Mouse (Mus musculus) thymus, adult 2 months (tissue): ENCODE measurements around the gene Stoml3.

Source experiments
- CTCF ChIP-seq: fragments of 200-500 bp; IDR thresholded peaks from 2 replicates; pipeline ENCODE4 v1.5.1; 2012; ENCODE audit warnings: mild to moderate bottlenecking, control low read depth, low read length, moderate library complexity, borderline replicate concordance; ENCODE audit not compliant: control insufficient read depth, poor library complexity, insufficient read depth; ENCODE audit errors: extremely low read depth
- POLR2A ChIP-seq: fragments of 200-500 bp; IDR thresholded peaks from 2 replicates; pipeline ENCODE4 v1.6.1; 2012; ENCODE audit warnings: mild to moderate bottlenecking, low read length, control low read depth, moderate library complexity; ENCODE audit not compliant: control insufficient read depth, poor library complexity, insufficient read depth; ENCODE audit errors: extremely low read depth

- TF ChIP-seq CTCF (no peak), POLR2A (no peak)
Measured at GRCm38 (mm10) chr3:53472061-53472460, 16.4 kb upstream of the Stoml3 start.
